Mouse (Mus musculus): ENCODE data around the gene Slc41a3. TPM values are rescaled to one million over a fixed set of nuclear protein-coding genes. Genes with fewer than 3 reads are reported as not detected.
A peak's percentile ranks its signal among the peaks of the same experiment; 100 is the strongest.

The Slc41a3 gene
- polyA plus RNA-seq, 1 experiment, result 4.6 TPM

DNA sequence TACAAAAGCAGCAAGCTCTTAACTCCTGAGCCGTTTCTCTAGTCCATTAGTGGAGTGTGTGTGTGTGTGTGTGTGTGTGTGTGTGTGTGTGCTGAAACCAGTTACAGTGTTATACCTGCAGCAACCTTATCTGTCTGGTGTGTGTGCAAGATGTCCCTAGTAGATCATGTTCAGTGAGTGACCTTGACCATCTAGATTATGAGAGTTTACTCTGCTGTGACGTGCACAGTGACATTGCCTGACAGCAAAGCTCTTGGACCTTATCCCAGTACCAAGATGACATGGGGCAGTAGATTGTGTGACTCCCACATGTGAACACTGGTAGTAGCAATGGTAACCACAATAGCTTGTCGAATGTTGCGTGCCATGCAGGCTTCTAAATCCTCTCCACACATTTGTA, 4.2 kb upstream of the Slc41a3 start:
- no peak for DNase-seq (ENCODE audit: low read depth)
- no peak for TF ChIP-seq POLR2A (IDR thresholded peaks at IDR 0.05; ENCODE audit: borderline replicate concordance, extremely low read depth, insufficient read depth, insufficient read length, poor library complexity, severe bottlenecking)
- TF ChIP-seq CTCF (IDR thresholded peaks at IDR 0.05; ENCODE audit: borderline replicate concordance, extremely low read depth, insufficient read depth, insufficient read length), result no peak

DNA sequence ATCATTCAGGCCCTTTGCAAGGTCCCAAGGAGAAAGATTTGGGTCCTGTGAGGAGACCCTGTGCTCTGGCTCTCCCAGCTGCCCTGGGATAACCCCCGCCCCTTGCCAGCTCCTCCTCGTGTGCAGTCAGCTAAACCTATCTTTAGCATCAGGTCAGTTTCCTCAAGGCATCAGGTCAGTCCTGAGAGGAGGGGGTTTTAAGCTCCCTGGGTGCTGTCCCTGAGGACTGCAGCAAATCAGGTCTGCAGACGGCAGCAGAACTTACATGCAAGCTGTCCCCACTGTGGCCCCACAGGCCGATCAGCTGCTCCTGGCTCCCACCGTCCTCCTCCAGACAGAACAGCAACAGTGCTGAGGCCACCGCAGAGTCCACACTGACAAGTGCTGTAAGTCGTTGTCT, 2.8 kb upstream of the Slc41a3 start:
- TF ChIP-seq POLR2A (IDR thresholded peaks at IDR 0.05; ENCODE audit: borderline replicate concordance, extremely low read depth, insufficient read depth, insufficient read length, poor library complexity, severe bottlenecking), result no peak
- no peak for TF ChIP-seq CTCF (IDR thresholded peaks at IDR 0.05; ENCODE audit: borderline replicate concordance, extremely low read depth, insufficient read depth, insufficient read length)
- no peak for DNase-seq (ENCODE audit: low read depth)

DNA sequence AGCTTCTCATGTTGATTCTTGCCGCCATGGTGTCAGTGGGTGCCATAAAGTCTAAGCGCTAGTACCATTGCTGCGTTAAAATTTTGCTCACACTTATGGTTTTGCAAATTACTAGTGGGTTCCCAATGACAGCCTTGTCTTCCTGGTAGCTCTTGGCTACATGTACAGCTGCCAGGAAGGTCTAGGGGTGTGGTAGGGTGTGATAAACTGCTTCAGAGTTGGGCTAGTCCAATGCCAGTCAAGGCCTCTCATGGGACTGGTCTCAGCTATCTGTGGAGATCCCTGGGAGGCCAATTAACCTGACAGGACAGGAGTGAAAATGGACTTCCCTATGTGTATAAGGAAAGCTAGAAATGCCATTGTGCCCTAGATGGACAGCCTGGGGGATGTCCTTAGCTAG, 2.2 kb upstream of the Slc41a3 start:
- no peak for TF ChIP-seq CTCF (IDR thresholded peaks at IDR 0.05; ENCODE audit: borderline replicate concordance, extremely low read depth, insufficient read depth, insufficient read length)
- TF ChIP-seq POLR2A (IDR thresholded peaks at IDR 0.05; ENCODE audit: borderline replicate concordance, extremely low read depth, insufficient read depth, insufficient read length, poor library complexity, severe bottlenecking), result no peak
- DNase-seq (ENCODE audit: low read depth), result no peak

DNA sequence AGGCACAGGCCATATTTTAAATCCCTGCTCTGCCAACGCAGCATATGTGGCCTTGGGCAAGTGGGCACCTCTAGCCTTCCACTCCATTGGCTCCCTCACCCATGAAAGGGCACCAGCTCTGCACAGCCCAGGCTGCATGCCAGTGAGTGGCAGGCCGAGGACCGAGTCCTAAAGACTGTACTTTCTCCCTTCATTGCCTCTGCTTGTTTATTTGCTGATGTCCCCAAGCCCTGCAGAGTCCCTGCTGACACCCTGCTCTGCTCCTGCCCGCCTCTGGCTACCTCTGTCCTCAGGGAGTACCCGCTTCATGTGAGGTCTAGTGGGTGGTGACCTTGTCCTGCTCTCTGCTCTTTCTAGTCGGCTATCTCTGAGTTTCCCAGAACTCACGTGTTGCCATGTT, 1.4 kb upstream of the Slc41a3 start:
- DNase-seq (ENCODE audit: low read depth), result no peak
- TF ChIP-seq CTCF (IDR thresholded peaks at IDR 0.05; ENCODE audit: borderline replicate concordance, extremely low read depth, insufficient read depth, insufficient read length) (no peak), POLR2A (IDR thresholded peaks at IDR 0.05; ENCODE audit: borderline replicate concordance, extremely low read depth, insufficient read depth, insufficient read length, poor library complexity, severe bottlenecking) (no peak)

DNA sequence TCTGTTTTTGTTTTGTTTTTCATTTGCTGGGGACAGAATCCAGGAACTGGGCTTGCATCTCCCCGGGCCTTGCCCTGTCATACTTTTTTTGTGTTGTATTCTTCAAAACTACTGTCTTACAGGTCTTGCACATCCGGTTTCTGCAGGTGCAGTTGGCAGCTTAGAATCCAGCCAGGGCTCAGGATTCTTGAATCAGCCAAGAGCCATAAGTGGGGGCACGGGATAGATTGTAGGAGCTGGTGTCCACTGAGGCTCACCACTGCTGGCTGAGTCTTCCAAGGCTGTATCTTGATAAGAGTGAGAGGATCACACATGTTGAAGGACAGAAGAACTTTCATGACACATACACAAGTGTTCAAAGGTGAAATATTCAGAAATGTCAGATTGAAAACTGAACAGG, 395 bp upstream of the Slc41a3 start:
- TF ChIP-seq CTCF (IDR thresholded peaks at IDR 0.05; ENCODE audit: borderline replicate concordance, extremely low read depth, insufficient read depth, insufficient read length), result no peak
- TF ChIP-seq POLR2A (IDR thresholded peaks at IDR 0.05; ENCODE audit: borderline replicate concordance, extremely low read depth, insufficient read depth, insufficient read length, poor library complexity, severe bottlenecking), result no peak
- no peak for DNase-seq (ENCODE audit: low read depth)

DNA sequence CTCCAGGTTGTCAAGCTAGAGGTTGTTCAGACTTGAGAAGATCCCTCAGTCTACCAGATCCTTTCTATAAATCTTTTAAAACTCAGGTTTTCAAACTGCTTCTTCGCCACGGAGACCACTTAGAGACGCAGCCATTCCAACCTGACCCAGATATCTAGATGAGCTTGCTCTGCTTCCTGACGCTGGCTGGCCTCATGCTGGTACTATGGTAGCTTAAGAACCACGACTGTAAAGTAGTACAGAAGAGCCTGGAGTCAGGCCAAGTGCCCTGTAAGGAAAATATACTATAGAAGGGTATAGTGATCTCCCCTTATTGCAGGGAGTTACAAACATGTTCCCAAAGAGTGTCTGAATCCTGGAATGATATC, 757 bp downstream of the Slc41a3 start:
- TF ChIP-seq CTCF (IDR thresholded peaks at IDR 0.05; ENCODE audit: borderline replicate concordance, extremely low read depth, insufficient read depth, insufficient read length) (no peak), POLR2A (IDR thresholded peaks at IDR 0.05; ENCODE audit: borderline replicate concordance, extremely low read depth, insufficient read depth, insufficient read length, poor library complexity, severe bottlenecking) (no peak)
- peak; percentile 22 for DNase-seq (ENCODE audit: low read depth)

DNA sequence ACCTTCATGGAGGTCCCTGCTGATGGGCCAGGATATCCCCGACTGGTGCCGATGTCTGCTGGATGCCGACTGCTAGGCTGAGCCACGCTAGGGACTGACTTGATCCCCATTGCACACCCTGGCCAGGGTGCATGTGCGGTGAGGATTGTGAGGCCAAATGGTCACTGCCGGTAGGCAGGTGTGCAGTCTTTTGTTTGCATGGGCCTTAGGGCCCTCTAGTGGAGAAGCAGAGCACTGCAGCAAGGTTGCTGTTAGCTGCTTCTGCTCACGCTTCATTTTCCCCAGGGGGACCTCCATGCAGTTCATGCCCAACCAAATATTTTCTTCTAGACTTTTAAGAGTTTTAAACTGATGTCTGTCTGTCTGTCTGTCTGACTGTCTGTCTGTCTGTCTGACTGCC, 2.0 kb downstream of the Slc41a3 start:
- DNase-seq (ENCODE audit: low read depth), result peak; percentile 80
- TF ChIP-seq CTCF (IDR thresholded peaks at IDR 0.05; ENCODE audit: borderline replicate concordance, extremely low read depth, insufficient read depth, insufficient read length) (peak; percentile 89), POLR2A (IDR thresholded peaks at IDR 0.05; ENCODE audit: borderline replicate concordance, extremely low read depth, insufficient read depth, insufficient read length, poor library complexity, severe bottlenecking) (no peak)

DNA sequence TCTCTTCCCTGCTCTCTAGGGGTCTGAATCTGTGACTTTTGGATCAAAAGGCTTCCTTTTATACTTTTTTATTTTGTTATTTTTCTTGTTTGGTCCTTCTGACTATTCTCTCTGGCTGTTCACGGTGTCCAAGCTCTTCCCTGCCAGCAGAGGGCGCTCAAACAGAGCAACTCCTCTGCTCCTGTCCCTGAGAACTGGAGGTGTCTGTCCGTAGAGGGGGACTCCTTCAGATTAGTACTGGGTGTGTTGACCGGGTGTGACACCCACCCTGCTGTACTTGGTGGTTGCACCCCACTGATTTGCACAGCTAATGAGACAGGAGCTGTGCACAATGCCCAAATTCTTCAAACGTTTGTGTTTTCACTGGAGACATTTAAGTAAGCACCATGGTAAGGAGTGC, 2.7 kb downstream of the Slc41a3 start:
- TF ChIP-seq POLR2A (IDR thresholded peaks at IDR 0.05; ENCODE audit: borderline replicate concordance, extremely low read depth, insufficient read depth, insufficient read length, poor library complexity, severe bottlenecking), result no peak
- TF ChIP-seq CTCF (IDR thresholded peaks at IDR 0.05; ENCODE audit: borderline replicate concordance, extremely low read depth, insufficient read depth, insufficient read length), result peak; percentile 90
- peak; percentile 77 for DNase-seq (ENCODE audit: low read depth)

DNA sequence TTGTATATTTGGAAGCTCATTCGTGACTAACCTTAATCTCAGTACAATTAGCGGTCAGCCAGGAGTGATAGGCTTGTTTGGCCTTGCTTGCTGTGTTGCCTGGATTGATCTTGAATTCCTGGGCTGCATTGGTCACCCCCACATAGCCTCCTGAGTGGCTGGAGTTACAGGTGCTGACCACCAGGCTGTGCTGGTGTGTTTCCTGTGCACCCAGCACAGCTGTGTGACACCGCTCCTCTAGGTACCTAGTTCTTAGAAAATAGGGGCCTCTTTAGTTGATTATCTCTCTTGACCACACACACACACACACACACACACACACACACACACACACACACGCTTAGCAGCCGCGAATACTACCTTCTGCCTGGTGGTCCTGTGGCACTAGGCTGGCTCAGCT, 3.7 kb downstream of the Slc41a3 start:
- TF ChIP-seq POLR2A (IDR thresholded peaks at IDR 0.05; ENCODE audit: borderline replicate concordance, extremely low read depth, insufficient read depth, insufficient read length, poor library complexity, severe bottlenecking) (no peak), CTCF (IDR thresholded peaks at IDR 0.05; ENCODE audit: borderline replicate concordance, extremely low read depth, insufficient read depth, insufficient read length) (peak; percentile 44; the same call in 1 of the 2 replicates)
- DNase-seq (ENCODE audit: low read depth), result peak; percentile 13

DNA sequence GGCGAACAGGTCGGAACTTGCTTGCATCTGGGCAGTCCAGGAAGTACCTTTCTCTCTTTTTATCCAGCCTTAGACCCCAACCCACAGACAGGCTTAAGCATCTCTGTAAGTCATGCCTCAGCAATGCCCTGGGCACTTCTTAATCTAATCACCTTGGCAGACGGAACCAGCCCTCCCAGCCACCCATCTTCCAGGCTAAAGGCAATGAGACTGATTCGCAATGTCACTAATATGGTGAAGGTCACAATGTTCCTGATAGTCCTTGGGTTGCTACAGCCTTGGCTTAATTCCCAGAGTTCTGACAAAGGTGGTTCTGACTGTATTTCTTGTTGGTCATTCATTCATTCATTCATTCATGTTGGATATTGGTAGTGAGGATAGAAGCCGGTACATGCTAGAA, 5.7 kb downstream of the Slc41a3 start:
- no peak for TF ChIP-seq POLR2A (IDR thresholded peaks at IDR 0.05; ENCODE audit: borderline replicate concordance, extremely low read depth, insufficient read depth, insufficient read length, poor library complexity, severe bottlenecking)
- TF ChIP-seq CTCF (IDR thresholded peaks at IDR 0.05; ENCODE audit: borderline replicate concordance, extremely low read depth, insufficient read depth, insufficient read length), result no peak
- DNase-seq (ENCODE audit: low read depth), result no peak

DNA sequence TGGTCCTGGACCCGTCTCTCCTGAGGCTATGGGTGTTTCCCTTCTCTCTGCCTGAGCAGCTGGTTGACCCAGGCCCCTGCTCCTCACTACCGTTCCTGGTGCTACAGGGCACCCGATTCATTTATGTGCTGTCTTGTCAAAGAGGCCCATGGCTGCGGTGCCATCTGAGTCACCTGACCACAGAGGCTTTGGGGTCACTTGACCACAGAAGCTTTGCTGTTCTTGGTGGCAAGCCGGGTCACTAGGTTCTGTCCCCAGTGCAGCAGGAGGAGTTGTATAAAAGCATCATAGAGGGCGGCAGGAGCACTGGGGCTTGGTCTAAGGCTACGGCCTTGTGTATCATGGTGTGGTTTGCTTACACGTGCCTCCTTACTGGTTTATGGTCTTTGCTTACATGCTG, 8.8 kb downstream of the Slc41a3 start:
- TF ChIP-seq POLR2A (IDR thresholded peaks at IDR 0.05; ENCODE audit: borderline replicate concordance, extremely low read depth, insufficient read depth, insufficient read length, poor library complexity, severe bottlenecking), result no peak
- no peak for TF ChIP-seq CTCF (IDR thresholded peaks at IDR 0.05; ENCODE audit: borderline replicate concordance, extremely low read depth, insufficient read depth, insufficient read length)
- no peak for DNase-seq (ENCODE audit: low read depth)

DNA sequence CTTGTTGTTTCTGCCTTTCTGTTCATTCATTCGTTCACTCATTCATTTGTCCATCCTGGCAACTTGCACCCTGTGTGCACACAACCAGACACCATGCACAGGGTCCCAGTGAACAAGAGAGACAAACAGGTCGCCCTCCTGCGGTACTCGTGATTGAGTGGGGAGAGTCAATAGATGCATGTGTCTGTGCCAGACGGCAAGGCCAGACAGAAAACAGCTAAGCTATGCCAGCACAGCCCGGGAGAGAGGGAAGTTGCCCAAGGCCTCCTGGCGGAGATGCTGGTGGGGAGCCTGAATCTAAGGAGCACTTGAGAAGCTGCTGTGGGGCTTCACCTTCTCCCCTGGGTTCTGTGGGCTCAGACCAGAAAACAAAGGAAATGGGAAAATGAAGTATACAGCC, 10.8 kb downstream of the Slc41a3 start:
- DNase-seq (ENCODE audit: low read depth), result peak; percentile 31
- TF ChIP-seq POLR2A (IDR thresholded peaks at IDR 0.05; ENCODE audit: borderline replicate concordance, extremely low read depth, insufficient read depth, insufficient read length, poor library complexity, severe bottlenecking), result no peak
- TF ChIP-seq CTCF (IDR thresholded peaks at IDR 0.05; ENCODE audit: borderline replicate concordance, extremely low read depth, insufficient read depth, insufficient read length), result no peak

DNA sequence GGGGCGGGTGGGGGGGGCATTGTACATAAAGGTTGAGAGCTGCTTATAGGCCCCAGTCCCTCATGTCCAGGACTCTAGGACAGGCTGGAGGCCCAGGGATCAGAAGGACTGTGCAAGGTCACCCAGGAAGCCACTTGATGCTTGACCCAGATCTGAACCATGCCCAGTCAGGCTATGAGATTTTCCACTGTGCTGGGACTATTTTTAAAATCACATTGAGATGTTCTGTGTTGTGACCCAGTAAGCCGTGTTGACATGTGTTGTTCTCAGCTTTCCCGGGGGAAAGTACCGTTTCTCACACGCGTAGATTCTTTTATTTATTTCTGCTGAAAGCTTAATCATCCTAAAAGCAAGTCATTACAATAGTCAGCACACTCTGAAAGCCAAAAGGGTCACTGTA, 11.5 kb downstream of the Slc41a3 start:
- no peak for DNase-seq (ENCODE audit: low read depth)
- TF ChIP-seq POLR2A (IDR thresholded peaks at IDR 0.05; ENCODE audit: borderline replicate concordance, extremely low read depth, insufficient read depth, insufficient read length, poor library complexity, severe bottlenecking) (no peak), CTCF (IDR thresholded peaks at IDR 0.05; ENCODE audit: borderline replicate concordance, extremely low read depth, insufficient read depth, insufficient read length) (no peak)
